Mouse (Mus musculus) heart, embryonic 11.5 days (tissue): Measurements from ENCODE around the gene Rcsd1. TPM values are rescaled to one million over a fixed set of nuclear protein-coding genes. Genes with fewer than 3 reads are reported as not detected.

Experiments used
- ATAC-seq: fragments of 200-750 bp; cut with Nextera tagmentation; replicated peaks from 2 replicates; pipeline ENCODE4 v1.8.0; 2017; ENCODE audit warnings: moderate library complexity; ENCODE audit not compliant: insufficient number of reproducible peaks, low FRiP score, low TSS enrichment
- H3K27ac ChIP-seq: fragments of 300-500 bp; sonication (generic); 2 replicates; pipeline ENCODE4 v1.5.1; 2014; ENCODE audit warnings: mild to moderate bottlenecking, low read depth, low read length
- H3K27me3 ChIP-seq: fragments of 300-500 bp; sonication (generic); 2 replicates; pipeline ENCODE4 v1.6.1; 2014; ENCODE audit warnings: mild to moderate bottlenecking, low read length, mixed read lengths; ENCODE audit not compliant: control insufficient read depth, insufficient read depth
- H3K36me3 ChIP-seq: fragments of 300-500 bp; sonication (generic); 2 replicates; pipeline ENCODE4 v1.6.1; 2014; ENCODE audit warnings: mild to moderate bottlenecking, low read length, moderate library complexity, mixed read lengths; ENCODE audit not compliant: control insufficient read depth, insufficient read depth
- H3K4me1 ChIP-seq: fragments of 300-500 bp; sonication (generic); 2 replicates; pipeline ENCODE4 v1.6.1; 2014; ENCODE audit warnings: low read length; ENCODE audit not compliant: control insufficient read depth, insufficient read depth
- H3K4me2 ChIP-seq: fragments of 300-500 bp; sonication (generic); 2 replicates; pipeline ENCODE4 v1.6.1; 2014; ENCODE audit warnings: mild to moderate bottlenecking, moderate library complexity
- H3K4me3 ChIP-seq: fragments of 300-500 bp; sonication (generic); 2 replicates; pipeline ENCODE4 v1.5.1; 2014; ENCODE audit warnings: low read depth, low read length
- H3K9ac ChIP-seq: fragments of 300-500 bp; sonication (generic); 2 replicates; pipeline ENCODE4 v1.6.1; 2014; ENCODE audit warnings: mild to moderate bottlenecking, low read depth, low read length, moderate library complexity
- H3K9me3 ChIP-seq: fragments of 300-500 bp; sonication (generic); replicated peaks from 2 replicates; pipeline ENCODE4 v1.6.1; 2016; ENCODE audit warnings: low read length; ENCODE audit not compliant: control insufficient read depth
- WGBS: fragments of 180-500 bp; shearing (Covaris S2); extraction: QIAGEN DNeasy Blood & Tissue Kit; methylation state at CpG from one replicate; pipeline ENCODE4 v1.1.7; 2014; ENCODE audit not compliant: insufficient replicate concordance; 5-methylcytosine and 5-hydroxymethylcytosine counted together
- polyA plus RNA-seq: library from polyadenylated mRNA; unstranded; fragments of >200 nt; fragmentation: Nextera tagmentation; extraction: Ambion mirVana; gene quantifications from 2 replicates; pipeline ENCODE4 v1.2.1, GENCODE M21; 2014

Gene Rcsd1
- polyA plus RNA-seq, 1 experiment from 2014 or later: 85.4 TPM

DNA sequence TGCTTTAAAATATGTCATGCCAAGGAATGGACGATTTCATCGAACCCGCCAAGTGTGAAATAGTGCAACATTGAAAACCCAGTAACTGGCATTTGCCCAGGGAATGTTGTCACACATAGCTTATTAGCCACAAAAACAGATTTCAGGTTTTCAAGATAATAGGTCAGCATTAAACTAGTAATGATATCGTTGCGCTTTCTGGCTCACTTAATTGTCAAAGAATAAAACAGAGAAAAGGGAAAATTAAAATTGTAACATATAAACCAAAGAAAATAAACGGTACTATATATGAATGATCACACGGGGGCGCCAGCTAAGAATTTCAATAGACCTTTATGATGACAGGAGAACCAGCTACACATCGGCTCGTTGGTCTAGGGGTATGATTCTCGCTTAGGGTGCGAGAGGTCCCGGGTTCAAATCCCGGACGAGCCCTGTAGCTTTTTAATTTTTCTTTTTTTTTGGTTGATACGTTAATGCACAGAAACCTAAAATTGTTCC, 68.2 kb downstream of the Rcsd1 start:
- Histone ChIP-seq H3K27me3 (no peaks in the 10 kb centered on the region), H3K4me3 (peak overlapping the region; percentile 82), H3K9ac (peak overlapping the region; percentile 79), H3K4me2 (peak overlapping the region; percentile 82), H3K27ac (no peak overlapping the region), H3K9me3 (no peaks in the 10 kb centered on the region), H3K36me3 (no peaks in the 10 kb centered on the region), H3K4me1 (peaks cover 5% of the 10 kb centered on the region; the same call in 1 of the 2 replicates)
- ATAC-seq: peak; percentile 61
- 7% methylated on average over 16 of the region's 16 CpGs for WGBS

GRCm38 (mm10) chr1:165636289-165636688, 73.3 kb downstream of the Rcsd1 start:
- Histone ChIP-seq H3K4me2 (no peak overlapping the region), H3K27me3 (no peaks in the 10 kb centered on the region), H3K36me3 (no peaks in the 10 kb centered on the region), H3K4me3 (no peak overlapping the region), H3K27ac (no peak overlapping the region), H3K4me1 (peaks cover 26% of the 10 kb centered on the region), H3K9ac (no peak overlapping the region), H3K9me3 (no peaks in the 10 kb centered on the region)
- ATAC-seq: no peak
- 79% methylated on average over 8 of the region's 8 CpGs for WGBS

DNA sequence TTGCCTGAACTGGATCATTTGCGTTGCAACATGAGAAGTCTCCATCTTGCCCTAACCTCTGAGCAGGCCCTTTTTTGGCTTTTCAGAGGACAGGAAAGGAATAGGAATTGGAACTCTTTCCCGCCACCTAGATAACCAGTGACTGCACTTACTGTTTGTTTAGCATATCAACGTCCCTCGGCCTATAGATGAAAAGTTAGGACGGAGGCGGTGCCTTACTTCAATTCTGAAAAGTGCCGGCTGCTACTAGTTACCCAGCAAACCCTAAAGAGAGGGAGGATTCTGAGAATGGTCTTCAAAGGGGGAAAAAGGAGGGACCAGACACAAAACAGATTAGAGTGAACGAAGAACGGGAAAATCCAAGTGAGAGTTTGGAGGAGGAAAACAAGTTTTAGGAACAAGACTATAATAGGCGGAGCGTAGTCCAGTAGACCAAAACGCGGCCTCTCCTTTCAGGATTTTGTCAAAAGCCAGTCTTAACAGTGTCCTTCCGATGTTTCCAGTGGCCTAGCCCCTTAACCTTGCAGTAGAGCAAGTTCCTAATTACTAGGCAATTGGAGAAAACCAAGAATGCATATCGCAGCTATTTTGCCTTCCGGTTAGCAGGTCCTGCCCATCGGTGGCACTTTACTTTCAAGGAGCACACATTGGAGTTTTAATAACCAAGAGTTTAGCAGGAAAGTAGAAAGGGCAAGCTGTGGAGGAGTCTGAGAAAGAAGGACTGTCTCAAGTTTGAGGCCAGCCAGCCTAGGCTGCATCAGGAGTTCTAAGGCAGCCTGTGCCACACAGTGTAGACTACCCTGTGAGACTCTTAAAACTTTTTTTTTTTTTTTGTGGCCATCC, 74.3 kb downstream of the Rcsd1 start:
- peak overlapping the region; percentile 88 for H3K9ac ChIP-seq
- H3K36me3 ChIP-seq: no peaks in the 10 kb centered on the region
- H3K27ac ChIP-seq: peak overlapping the region; percentile 93
- WGBS: 22% methylated on average over 17 of the region's 17 CpGs
- H3K27me3 ChIP-seq: no peaks in the 10 kb centered on the region
- no peaks in the 10 kb centered on the region for H3K9me3 ChIP-seq
- H3K4me2 ChIP-seq: peak overlapping the region; percentile 78
- peak overlapping the region; percentile 73 for H3K4me3 ChIP-seq
- H3K4me1 ChIP-seq: peaks cover 32% of the 10 kb centered on the region
- ATAC-seq: no peak

DNA sequence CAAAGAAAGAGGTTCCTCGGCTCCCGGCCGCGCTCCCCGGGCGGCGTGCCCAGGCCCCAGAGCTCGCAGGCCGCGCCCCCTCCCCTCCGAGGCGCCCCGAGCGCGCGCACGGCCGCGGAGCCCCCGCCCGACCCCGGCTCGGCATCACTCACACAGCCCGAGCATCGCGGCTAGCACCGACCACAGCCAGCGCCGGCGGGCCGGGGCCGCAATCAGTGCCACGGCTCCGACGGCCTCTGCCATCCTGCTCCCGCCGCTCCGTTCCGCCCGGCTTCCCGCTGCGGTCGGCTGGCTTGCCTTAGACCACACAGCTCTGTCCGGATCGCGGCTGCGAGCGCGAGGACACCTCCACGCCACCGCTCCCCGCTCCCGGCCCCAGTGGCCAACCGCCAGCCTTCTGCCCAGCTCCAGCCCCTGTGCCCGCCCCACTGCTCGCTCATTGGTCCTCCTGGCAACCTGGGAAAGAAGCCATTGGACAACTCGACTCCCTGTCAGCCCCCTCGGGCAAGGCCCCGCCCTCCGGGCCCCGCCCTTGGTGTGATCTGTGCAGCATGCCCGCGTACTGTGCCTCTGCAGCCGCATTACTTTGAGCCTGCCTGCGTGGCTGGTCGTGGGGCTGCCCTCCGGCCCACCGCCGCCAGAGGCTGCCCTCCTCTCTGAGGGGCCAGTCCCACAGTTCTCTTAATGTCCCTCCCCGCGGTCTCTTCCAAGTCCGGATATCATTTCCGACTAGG, 75.2 kb downstream of the Rcsd1 start, which contains the start of gene Mpzl1:
Gene Mpzl1 (minus strand): TSS at position 388 of the 734 bp plus-strand sequence.
- Histone ChIP-seq H3K4me2 (peak within 1 kb of the TSS; percentile 78), H3K4me3 (peak within 1 kb of the TSS; percentile 73), H3K27ac (peak within 1 kb of the TSS; percentile 93), H3K27me3 (no peaks in the 10 kb centered on the region), H3K9me3 (no peaks in the 10 kb centered on the region), H3K9ac (peak within 1 kb of the TSS; percentile 88), H3K4me1 (peaks cover 39% of the 10 kb centered on the region), H3K36me3 (no peaks in the 10 kb centered on the region)
- under 1% methylated on average over 66 of the region's 73 CpGs for WGBS
- peak; percentile 99 for ATAC-seq

DNA sequence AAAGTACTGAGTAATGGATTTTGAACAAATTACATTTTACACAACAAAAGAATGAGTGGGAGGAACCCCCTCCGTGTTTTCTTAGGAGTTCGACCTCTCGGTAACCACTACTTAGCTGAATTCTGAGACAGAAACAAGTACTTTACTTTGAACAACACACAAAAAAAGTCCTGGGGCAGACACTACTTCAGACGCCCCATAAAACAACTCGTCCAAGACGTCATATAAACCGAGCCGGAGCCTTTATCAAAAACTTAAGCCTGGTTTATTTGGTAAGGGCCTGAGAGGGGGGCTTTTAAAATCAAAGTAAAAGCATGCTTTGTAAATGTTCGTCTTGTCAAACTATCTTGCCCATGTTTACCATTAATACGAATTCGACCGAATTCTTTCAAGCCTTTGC, 76.2 kb downstream of the Rcsd1 start:
- H3K9me3 ChIP-seq: no peaks in the 10 kb centered on the region
- H3K4me3 ChIP-seq: peak overlapping the region; percentile 73
- no peak overlapping the region for H3K27ac ChIP-seq
- H3K27me3 ChIP-seq: no peaks in the 10 kb centered on the region
- H3K4me2 ChIP-seq: peak overlapping the region; percentile 78
- WGBS: 6% methylated on average over 12 of the region's 12 CpGs
- no peaks in the 10 kb centered on the region for H3K36me3 ChIP-seq
- H3K9ac ChIP-seq: peak overlapping the region; percentile 88
- H3K4me1 ChIP-seq: peaks cover 40% of the 10 kb centered on the region
- ATAC-seq: no peak

GRCm38 (mm10) chr1:165631136-165631535, 78.4 kb downstream of the Rcsd1 start:
- no peak overlapping the region for H3K9ac ChIP-seq
- no peak overlapping the region for H3K27ac ChIP-seq
- no peak for ATAC-seq
- no peak overlapping the region for H3K4me3 ChIP-seq
- H3K27me3 ChIP-seq: no peaks in the 10 kb centered on the region
- H3K9me3 ChIP-seq: no peaks in the 10 kb centered on the region
- 81% methylated on average over 8 of the region's 8 CpGs for WGBS
- peaks cover 43% of the 10 kb centered on the region for H3K4me1 ChIP-seq
- H3K36me3 ChIP-seq: no peaks in the 10 kb centered on the region
- H3K4me2 ChIP-seq: no peak overlapping the region

DNA sequence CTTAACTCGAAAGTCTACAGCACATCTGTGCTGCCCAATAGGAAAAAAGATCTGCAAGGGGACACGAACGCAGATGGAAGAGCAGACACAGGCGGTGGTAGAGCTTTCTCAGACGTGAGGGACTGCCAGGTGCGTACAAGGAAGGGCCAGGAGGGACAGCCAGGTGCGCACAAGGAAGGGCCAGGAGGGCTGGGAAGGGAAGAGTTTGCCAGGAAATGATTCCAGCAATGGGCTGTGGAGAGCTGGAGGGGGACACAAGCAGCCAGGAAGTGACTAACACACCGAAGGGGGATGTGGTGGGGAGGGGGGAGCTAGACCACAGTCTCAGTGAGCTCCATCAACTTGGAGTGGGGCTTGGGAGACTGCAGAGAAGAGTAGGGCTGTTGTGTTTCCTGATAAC, 79.6 kb downstream of the Rcsd1 start:
- H3K9me3 ChIP-seq: no peaks in the 10 kb centered on the region
- WGBS: 31% methylated on average over 8 of the region's 8 CpGs
- H3K4me1 ChIP-seq: peaks cover 37% of the 10 kb centered on the region
- no peak overlapping the region for H3K4me3 ChIP-seq
- H3K27me3 ChIP-seq: no peaks in the 10 kb centered on the region
- 0 out of 2 replicates have a peak overlapping the region, but pooled peaks have one; percentile 10 for H3K27ac ChIP-seq
- no peaks in the 10 kb centered on the region for H3K36me3 ChIP-seq
- 0 out of 2 replicates have a peak overlapping the region, but pooled peaks have one; percentile 22 for H3K4me2 ChIP-seq
- 0 out of 2 replicates have a peak overlapping the region, but pooled peaks have one; percentile 23 for H3K9ac ChIP-seq
- ATAC-seq: no peak

DNA sequence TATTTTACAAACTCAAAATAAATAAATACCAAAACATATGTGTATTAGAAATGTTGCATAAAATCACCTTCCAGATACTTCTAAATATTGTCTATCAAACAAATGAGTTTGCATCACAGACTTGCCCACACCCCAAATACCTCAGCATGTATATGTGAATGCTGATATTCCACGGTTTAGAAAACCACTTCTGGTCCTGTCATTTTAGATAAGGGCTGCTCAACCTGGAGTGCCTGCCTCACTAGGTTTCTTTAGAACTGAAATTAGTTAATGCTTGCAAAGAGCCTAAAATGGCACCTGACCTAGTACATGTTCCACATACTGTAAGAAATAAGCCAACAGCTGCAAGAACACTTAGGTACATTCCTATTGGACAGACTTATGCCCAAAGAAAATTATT, 81.0 kb downstream of the Rcsd1 start:
- Histone ChIP-seq H3K4me2 (no peak overlapping the region), H3K36me3 (no peaks in the 10 kb centered on the region), H3K4me3 (no peak overlapping the region), H3K27ac (no peak overlapping the region), H3K9ac (no peak overlapping the region), H3K4me1 (peaks cover 36% of the 10 kb centered on the region), H3K27me3 (no peaks in the 10 kb centered on the region), H3K9me3 (no peaks in the 10 kb centered on the region)
- 44% methylated on average over 1 of the region's 1 CpGs for WGBS
- no peak for ATAC-seq
